Mouse (Mus musculus) frontal cortex, adult (tissue): ENCODE data around the gene Lta.

Source experiments
- ATAC-seq: cut with Nextera tagmentation; 2 replicates; pipeline ENCODE4 v1.9.2; 2017; ENCODE audit warnings: mild to moderate bottlenecking, moderate library complexity, mixed read lengths; ENCODE audit not compliant: low TSS enrichment

The Lta gene

GRCm38 (mm10) chr17:35210593-35210992 lies 5.4 kb upstream of the Lta start:
- no peak for ATAC-seq

- no peak for ATAC-seq
Observed at GRCm38 (mm10) chr17:35209785-35210535, 4.8 kb upstream of the Lta start.

- no peak for ATAC-seq
Observed at GRCm38 (mm10) chr17:35205380-35205769, 224 bp upstream of the Lta start.

GRCm38 (mm10) chr17:35202442-35202841 lies 2.7 kb downstream of the Lta start:
- no peak for ATAC-seq

GRCm38 (mm10) chr17:35201787-35202186 lies 3.4 kb downstream of the Lta start, which contains the start of gene Tnf:
Tnf (minus strand) TSS chr17:35202007.
- ATAC-seq: no peak

- ATAC-seq: no peak
Observed at GRCm38 (mm10) chr17:35201128-35201527, 4.0 kb downstream of the Lta start.

GRCm38 (mm10) chr17:35200398-35200797 lies 4.8 kb downstream of the Lta start:
- no peak for ATAC-seq

- no peak for ATAC-seq
Observed at GRCm38 (mm10) chr17:35198946-35199345, 6.2 kb downstream of the Lta start.

- ATAC-seq: no peak
Observed at GRCm38 (mm10) chr17:35198029-35198428, 7.1 kb downstream of the Lta start.

- no peak for ATAC-seq
Observed at GRCm38 (mm10) chr17:35197126-35197525, 8.0 kb downstream of the Lta start.

GRCm38 (mm10) chr17:35196321-35196641 lies 8.9 kb downstream of the Lta start:
- no peak for ATAC-seq

- ATAC-seq: peak; percentile 72
Observed at GRCm38 (mm10) chr17:35195631-35196320, 9.4 kb downstream of the Lta start.

GRCm38 (mm10) chr17:35194844-35195630 lies 10.1 kb downstream of the Lta start:
- peak; percentile 27; the same call in 1 of the 2 replicates for ATAC-seq

- no peak for ATAC-seq
Observed at GRCm38 (mm10) chr17:35193881-35194843, 11.0 kb downstream of the Lta start, which contains the start of gene Ltb. Ltb (plus strand) TSS chr17:35194439.

- ATAC-seq: no peak
Observed at GRCm38 (mm10) chr17:35192924-35193323, 12.2 kb downstream of the Lta start.

- ATAC-seq: no peak
Observed at GRCm38 (mm10) chr17:35191723-35192122, 13.4 kb downstream of the Lta start.

GRCm38 (mm10) chr17:35190096-35190495 lies 15.1 kb downstream of the Lta start:
- no peak for ATAC-seq

- no peak for ATAC-seq
Observed at GRCm38 (mm10) chr17:35189186-35189585, 16.0 kb downstream of the Lta start.

GRCm38 (mm10) chr17:35187959-35188610 lies 17.1 kb downstream of the Lta start, which contains the start of gene Lst1:
Lst1 (minus strand) TSS chr17:35188439.
- no peak for ATAC-seq

GRCm38 (mm10) chr17:35187345-35187744 lies 17.8 kb downstream of the Lta start:
- no peak for ATAC-seq

- ATAC-seq: no peak; the same call in 1 of the 2 replicates
Observed at GRCm38 (mm10) chr17:35186681-35187080, 18.5 kb downstream of the Lta start.
